Mouse (Mus musculus): Measurements from ENCODE around the gene Aldh3a1. TPM values are rescaled to one million over a fixed set of nuclear protein-coding genes. Genes with fewer than 3 reads are reported as not detected.

The Aldh3a1 gene
- polyA plus RNA-seq, 1 experiment: 130 TPM

- WGBS: 32% methylated on average over 20 of the region's 20 CpGs
- no peak for DNase-seq
- Histone ChIP-seq H3K4me3 (replicated peaks; ENCODE audit: extremely low read depth, low read depth, low read length) (no peak overlapping the region), H3K4me1 (ENCODE audit: control insufficient read depth, insufficient read depth, low read length) (peaks cover 11% of the 10 kb centered on the region)
- TF ChIP-seq CTCF (IDR thresholded peaks at IDR 0.05; ENCODE audit: insufficient read depth, low read length) (peak; percentile 35; the same call in 1 of the 2 replicates), POLR2A (IDR thresholded peaks at IDR 0.05; ENCODE audit: borderline replicate concordance, extremely low read depth, low read depth, low read length) (no peak)
Measured at GRCm38 (mm10) chr11:61212102-61212501, 4.8 kb downstream of the Aldh3a1 start.

- 84% methylated on average over 3 of the region's 3 CpGs for WGBS
- TF ChIP-seq POLR2A (IDR thresholded peaks at IDR 0.05; ENCODE audit: borderline replicate concordance, extremely low read depth, low read depth, low read length) (no peak), CTCF (IDR thresholded peaks at IDR 0.05; ENCODE audit: insufficient read depth, low read length) (no peak)
- no peak overlapping the region for H3K4me3 ChIP-seq (replicated peaks; ENCODE audit: extremely low read depth, low read depth, low read length)
Measured at GRCm38 (mm10) chr11:61215936-61216335, 8.6 kb downstream of the Aldh3a1 start.

GRCm38 (mm10) chr11:61220156-61220881 lies 13.0 kb downstream of the Aldh3a1 start:
- Histone ChIP-seq H3K4me3 (replicated peaks; ENCODE audit: extremely low read depth, low read depth, low read length) (no peak overlapping the region), H3K4me1 (ENCODE audit: control insufficient read depth, insufficient read depth, low read length) (0 out of 2 replicates have a peak, but pooled peaks cover 2% of the 10 kb centered on the region)
- peak; percentile 19; the same call in 1 of the 2 replicates for TF ChIP-seq CTCF (IDR thresholded peaks at IDR 0.05; ENCODE audit: insufficient read depth, low read length)
- no peak for TF ChIP-seq POLR2A (IDR thresholded peaks at IDR 0.05; ENCODE audit: borderline replicate concordance, extremely low read depth, low read depth, low read length)
- 45% methylated on average over 9 of the region's 9 CpGs for WGBS
- no peak for DNase-seq

More at GRCm38 (mm10) chr11:61215936-61216335, 8.6 kb downstream of the Aldh3a1 start:
- H3K4me1 ChIP-seq (ENCODE audit: control insufficient read depth, insufficient read depth, low read length): no peaks in the 10 kb centered on the region
- DNase-seq: no peak

GRCm38 (mm10) chr11:61222007-61222406 lies 14.7 kb downstream of the Aldh3a1 start:
- WGBS: 76% methylated on average over 1 of the region's 1 CpGs
- Histone ChIP-seq H3K4me3 (replicated peaks; ENCODE audit: extremely low read depth, low read depth, low read length) (no peak overlapping the region), H3K4me1 (ENCODE audit: control insufficient read depth, insufficient read depth, low read length) (peaks cover 10% of the 10 kb centered on the region)
- DNase-seq: no peak
- TF ChIP-seq CTCF (IDR thresholded peaks at IDR 0.05; ENCODE audit: insufficient read depth, low read length) (no peak), POLR2A (IDR thresholded peaks at IDR 0.05; ENCODE audit: borderline replicate concordance, extremely low read depth, low read depth, low read length) (no peak)

GRCm38 (mm10) chr11:61222971-61223745 lies 15.8 kb downstream of the Aldh3a1 start:
- DNase-seq: no peak
- no peak for TF ChIP-seq CTCF (IDR thresholded peaks at IDR 0.05; ENCODE audit: insufficient read depth, low read length)
- TF ChIP-seq POLR2A (IDR thresholded peaks at IDR 0.05; ENCODE audit: borderline replicate concordance, extremely low read depth, low read depth, low read length): no peak
- 72% methylated on average over 9 of the region's 9 CpGs for WGBS
- Histone ChIP-seq H3K4me3 (replicated peaks; ENCODE audit: extremely low read depth, low read depth, low read length) (no peak overlapping the region), H3K4me1 (ENCODE audit: control insufficient read depth, insufficient read depth, low read length) (peaks cover 10% of the 10 kb centered on the region)

- H3K4me3 ChIP-seq (replicated peaks; ENCODE audit: extremely low read depth, low read depth, low read length): no peak overlapping the region
- WGBS: 59% methylated on average over 6 of the region's 6 CpGs
- no peak for TF ChIP-seq CTCF (IDR thresholded peaks at IDR 0.05; ENCODE audit: insufficient read depth, low read length)
- no peak for TF ChIP-seq POLR2A (IDR thresholded peaks at IDR 0.05; ENCODE audit: borderline replicate concordance, extremely low read depth, low read depth, low read length)
- DNase-seq: no peak
- peaks cover 10% of the 10 kb centered on the region for H3K4me1 ChIP-seq (ENCODE audit: control insufficient read depth, insufficient read depth, low read length)
Measured at GRCm38 (mm10) chr11:61224234-61224744, 17.0 kb downstream of the Aldh3a1 start.

GRCm38 (mm10) chr11:61224907-61225306 lies 17.6 kb downstream of the Aldh3a1 start:
- no peak for DNase-seq
- 83% methylated on average over 10 of the region's 10 CpGs for WGBS
- H3K4me3 ChIP-seq (replicated peaks; ENCODE audit: extremely low read depth, low read depth, low read length): no peak overlapping the region
- peaks cover 10% of the 10 kb centered on the region for H3K4me1 ChIP-seq (ENCODE audit: control insufficient read depth, insufficient read depth, low read length)
- TF ChIP-seq POLR2A (IDR thresholded peaks at IDR 0.05; ENCODE audit: borderline replicate concordance, extremely low read depth, low read depth, low read length): no peak
- TF ChIP-seq CTCF (IDR thresholded peaks at IDR 0.05; ENCODE audit: insufficient read depth, low read length): no peak

GRCm38 (mm10) chr11:61225511-61225910 lies 18.2 kb downstream of the Aldh3a1 start:
- WGBS: 63% methylated on average over 4 of the region's 4 CpGs
- DNase-seq: no peak
- Histone ChIP-seq H3K4me3 (replicated peaks; ENCODE audit: extremely low read depth, low read depth, low read length) (no peak overlapping the region), H3K4me1 (ENCODE audit: control insufficient read depth, insufficient read depth, low read length) (peaks cover 10% of the 10 kb centered on the region)
- TF ChIP-seq CTCF (IDR thresholded peaks at IDR 0.05; ENCODE audit: insufficient read depth, low read length) (no peak), POLR2A (IDR thresholded peaks at IDR 0.05; ENCODE audit: borderline replicate concordance, extremely low read depth, low read depth, low read length) (no peak)

- no peak overlapping the region for H3K4me3 ChIP-seq (replicated peaks; ENCODE audit: extremely low read depth, low read depth, low read length)
- peak; percentile 18 for DNase-seq
- peaks cover 10% of the 10 kb centered on the region for H3K4me1 ChIP-seq (ENCODE audit: control insufficient read depth, insufficient read depth, low read length)
- WGBS: 55% methylated on average over 6 of the region's 6 CpGs
- TF ChIP-seq POLR2A (IDR thresholded peaks at IDR 0.05; ENCODE audit: borderline replicate concordance, extremely low read depth, low read depth, low read length): no peak
Measured at GRCm38 (mm10) chr11:61225941-61226412, 18.6 kb downstream of the Aldh3a1 start.

Measured in lung, adult 2 months (tissue).